Mouse (Mus musculus): ENCODE measurements at regions not wholly inside any gene's neighbourhood (a gene's known extent, or its start where the extent isn't known, plus 50 kb on each side); places are given as distances from the start of the nearest gene placed in this dataset.

- TF ChIP-seq CTCF (IDR thresholded peaks at IDR 0.05; ENCODE audit: borderline replicate concordance, extremely low read depth, insufficient read depth, insufficient read length) (no peak), POLR2A (IDR thresholded peaks at IDR 0.05; ENCODE audit: borderline replicate concordance, extremely low read depth, insufficient read depth, insufficient read length, poor library complexity, severe bottlenecking) (no peak)
Measured at GRCm38 (mm10) chr3:155408907-155409306, 315.7 kb downstream of the Lrriq3 start.

All from brain, embryonic 14.5 days (tissue).